Mouse (Mus musculus) ovary, adult 2 months (tissue): ENCODE results near the gene Gm20850. TPM values are rescaled to one million over a fixed set of nuclear protein-coding genes. Genes with fewer than 3 reads are reported as not detected.

ENCODE experiments used
- polyA plus RNA-seq: library from polyadenylated mRNA; depleted of rRNA; stranded (reverse); fragments of >200 nt; gene quantifications from 2 replicates; pipeline ENCODE4 v1.2.3, GENCODE M21; 2012; rRNA removed

The Gm20850 gene
- not detected in 2 replicates for polyA plus RNA-seq

DNA sequence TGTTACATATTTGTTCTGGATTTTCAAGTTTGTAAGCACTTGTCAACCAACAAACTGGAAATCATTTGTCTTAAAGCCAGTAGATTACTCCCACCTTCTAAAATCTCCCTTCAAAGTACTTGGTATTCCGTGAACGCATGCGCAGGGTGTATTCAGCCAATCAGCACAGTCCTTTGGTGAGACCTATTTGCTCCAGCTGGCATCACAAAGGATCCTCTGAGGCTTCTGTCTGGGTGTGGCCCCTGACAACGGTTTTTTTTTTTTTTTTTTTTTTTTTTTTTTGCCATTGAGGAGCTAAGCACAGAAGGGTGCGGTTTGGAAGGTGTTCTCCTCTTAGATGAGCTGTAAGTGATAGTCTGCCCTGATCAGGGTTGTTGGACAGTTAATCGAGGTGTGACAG, at the start of gene Gm20850:
TSS of gene Gm20850 (plus strand) at position 301 of the 400 bp plus-strand sequence.

